Mouse (Mus musculus): Measurements from ENCODE around the gene Adgrb2. TPM values are rescaled to one million over a fixed set of nuclear protein-coding genes. Genes with fewer than 3 reads are reported as not detected.

Adgrb2 gene
- 0.42 and 0.82 TPM in 2 replicates for polyA plus RNA-seq (2015; fragmentation: Nextera tagmentation; extraction: Ambion mirVana)

GRCm38 (mm10) chr4:129984421-129985061 is at the start of gene Adgrb2:
TSS of gene Adgrb2 (plus strand) at chr4:129984870.

GRCm38 (mm10) chr4:130047331-130048202 is 62.9 kb downstream of the Adgrb2 start, which contains the start of gene Col16a1:
TSS of gene Col16a1 (plus strand) at chr4:130047840.

Other genes with a start within 250 kb of the Adgrb2 start
- 37.6 and 38.5 TPM in 2 replicates for gene Khdrbs1, start 242.6 kb upstream of the Adgrb2 start, polyA plus RNA-seq (2015; fragmentation: Nextera tagmentation; extraction: Ambion mirVana)
- gene Ptp4a2, start 173.7 kb upstream of the Adgrb2 start, polyA plus RNA-seq (2015; fragmentation: Nextera tagmentation; extraction: Ambion mirVana), result 564 and 580 TPM in 2 replicates
- 0.07 and 0.17 TPM in 2 replicates for gene Spocd1, start 55.6 kb upstream of the Adgrb2 start, polyA plus RNA-seq (2015; fragmentation: Nextera tagmentation; extraction: Ambion mirVana)
- gene Col16a1, start 63.0 kb downstream of the Adgrb2 start, polyA plus RNA-seq (2015; fragmentation: Nextera tagmentation; extraction: Ambion mirVana), result 38.6 and 59.0 TPM in 2 replicates
- 43.5 and 49.8 TPM in 2 replicates for gene Pef1, start 117.7 kb downstream of the Adgrb2 start, polyA plus RNA-seq (2015; fragmentation: Nextera tagmentation; extraction: Ambion mirVana)
- gene Hcrtr1, start 154.5 kb downstream of the Adgrb2 start, polyA plus RNA-seq (2015; fragmentation: Nextera tagmentation; extraction: Ambion mirVana), result 0.10 TPM in 1 of 2 replicates, not detected in the other
- 35.7 and 47.8 TPM in 2 replicates for gene Tinagl1, start 190.3 kb downstream of the Adgrb2 start, polyA plus RNA-seq (2015; fragmentation: Nextera tagmentation; extraction: Ambion mirVana)
- not detected in 2 replicates for gene Gm853, start 237.5 kb downstream of the Adgrb2 start, polyA plus RNA-seq (2015; fragmentation: Nextera tagmentation; extraction: Ambion mirVana)